Mouse (Mus musculus) brain, embryonic 14.5 days (tissue): ENCODE measurements at regions not wholly inside any gene's neighbourhood (a gene's known extent, or its start where the extent isn't known, plus 50 kb on each side); places are given as distances from the start of the nearest gene placed in this dataset.

Experiments used
- DNase-seq: peaks from one replicate; pipeline ENCODE4 v3.0.0-alpha.2; 2011; ENCODE audit warnings: low read depth
- CTCF ChIP-seq: fragments of 200-500 bp; IDR thresholded peaks from 2 replicates; pipeline ENCODE4 v1.5.1; 2012; ENCODE audit warnings: inconsistent platforms, mild to moderate bottlenecking, moderate library complexity, borderline replicate concordance; ENCODE audit not compliant: insufficient read depth, insufficient read length; ENCODE audit errors: extremely low read depth
- POLR2A ChIP-seq: fragments of 200-500 bp; IDR thresholded peaks from 2 replicates; pipeline ENCODE4 v1.6.1; 2012; ENCODE audit warnings: mild to moderate bottlenecking, inconsistent platforms, borderline replicate concordance; ENCODE audit not compliant: poor library complexity, insufficient read depth, insufficient read length, severe bottlenecking; ENCODE audit errors: extremely low read depth

DNA sequence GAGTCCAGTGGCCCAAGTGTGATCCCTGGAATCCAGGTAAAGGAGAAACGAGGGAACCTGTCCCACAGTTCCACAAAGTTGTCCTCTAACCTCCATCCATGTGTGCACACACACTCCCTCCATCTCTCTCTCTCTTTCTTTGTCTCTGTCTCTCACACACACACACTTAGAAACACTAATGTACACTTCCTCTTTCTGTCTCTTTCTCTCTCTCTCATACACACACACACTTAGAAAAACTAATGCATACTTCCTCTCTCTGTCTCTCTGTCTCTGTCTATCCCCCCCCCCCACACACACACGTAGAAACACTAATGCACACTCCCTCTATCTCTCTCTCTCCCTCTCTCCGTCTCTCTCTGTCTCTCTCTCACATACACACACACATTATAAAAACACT is 61.2 kb upstream of the Bmp2k start:
- TF ChIP-seq POLR2A (no peak), CTCF (no peak)
- no peak for DNase-seq

DNA sequence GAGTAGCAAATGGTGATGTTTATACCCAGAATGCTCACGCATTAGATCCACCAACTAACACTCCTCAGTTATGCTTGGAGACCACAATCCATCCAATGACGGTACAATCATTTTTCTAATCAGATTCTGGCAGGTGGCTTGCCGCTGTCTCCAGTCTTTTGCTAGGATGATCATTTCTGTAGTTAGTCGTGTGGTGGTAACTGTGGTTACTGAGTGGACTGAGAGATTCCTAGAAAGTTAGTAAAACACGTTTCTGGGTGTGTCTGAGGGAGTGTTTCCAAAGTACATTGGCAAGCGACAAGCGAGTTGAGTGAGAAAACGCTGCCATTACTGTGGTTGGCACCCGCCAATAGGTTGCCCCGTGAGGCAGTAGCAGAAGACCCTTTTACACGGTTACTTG is 58.8 kb upstream of the Bmp2k start:
- TF ChIP-seq POLR2A (no peak), CTCF (no peak)

DNA sequence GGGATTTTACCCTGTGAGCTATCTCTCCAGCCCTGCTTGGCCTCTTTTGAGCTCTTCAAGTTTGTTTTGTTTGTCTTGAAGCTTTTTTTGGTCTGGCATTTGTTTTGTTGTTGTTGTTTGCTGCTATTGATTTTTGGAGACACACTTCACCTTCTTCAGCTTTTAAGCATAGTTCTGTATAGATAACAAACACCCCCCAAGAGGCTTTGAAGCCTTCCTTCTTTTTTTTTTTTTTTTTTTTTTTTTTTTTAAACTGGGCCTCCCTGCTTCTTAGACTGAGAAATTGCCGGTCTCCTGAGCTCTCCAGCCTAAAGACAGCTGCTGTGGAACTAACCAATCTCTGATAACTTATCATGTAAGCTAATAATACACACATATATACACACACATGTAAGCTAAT is 58.2 kb upstream of the Bmp2k start:
- DNase-seq: no peak
- TF ChIP-seq CTCF: no peak
- TF ChIP-seq POLR2A: no peak

More for the DNA sequence above, 58.8 kb upstream of the Bmp2k start:
- DNase-seq: no peak

DNA sequence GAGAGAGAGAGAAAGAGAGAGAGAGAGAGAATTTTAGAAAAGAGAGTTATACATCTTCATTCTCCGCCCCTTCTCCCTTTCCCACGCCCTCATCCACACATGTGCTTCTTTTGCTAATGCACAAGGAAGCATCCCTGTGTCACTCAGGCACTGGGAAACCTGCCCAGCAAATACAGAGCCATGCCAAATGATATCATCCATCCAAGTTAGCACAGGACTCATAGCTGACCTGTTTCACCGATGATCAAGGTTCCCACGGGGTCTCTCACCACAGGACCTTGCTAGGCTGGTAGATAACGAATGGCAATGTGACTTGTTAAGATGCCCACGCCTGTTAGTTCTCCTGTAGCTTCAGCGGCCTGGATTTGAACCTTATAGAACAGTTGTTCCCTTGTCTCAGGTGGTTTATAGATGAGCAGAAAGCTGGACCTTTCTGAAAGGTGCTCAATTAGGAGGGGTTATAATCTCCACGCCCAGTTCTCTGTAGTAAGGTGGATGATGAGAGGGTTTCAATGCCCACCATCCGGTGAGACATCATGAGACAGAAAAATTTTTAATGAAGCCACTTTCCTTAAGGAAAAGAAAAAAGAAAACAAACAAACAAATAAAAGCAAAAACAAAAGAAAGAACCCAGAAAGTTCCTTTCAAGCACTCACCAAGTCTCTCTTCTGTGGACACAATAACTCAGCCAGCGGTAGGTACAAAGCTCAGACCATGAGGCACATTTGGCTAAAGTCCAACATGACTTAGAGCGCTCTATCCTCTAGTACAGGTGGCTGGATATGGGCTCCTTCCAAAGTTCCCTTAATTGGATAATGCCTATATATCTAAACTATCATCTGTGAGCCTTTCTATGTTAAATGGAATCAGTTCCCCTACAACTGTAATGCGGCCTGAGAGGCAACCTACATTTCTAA is 57.1 kb upstream of the Bmp2k start:
- DNase-seq: peak; percentile 45
- no peak for TF ChIP-seq CTCF
- TF ChIP-seq POLR2A: no peak

DNA sequence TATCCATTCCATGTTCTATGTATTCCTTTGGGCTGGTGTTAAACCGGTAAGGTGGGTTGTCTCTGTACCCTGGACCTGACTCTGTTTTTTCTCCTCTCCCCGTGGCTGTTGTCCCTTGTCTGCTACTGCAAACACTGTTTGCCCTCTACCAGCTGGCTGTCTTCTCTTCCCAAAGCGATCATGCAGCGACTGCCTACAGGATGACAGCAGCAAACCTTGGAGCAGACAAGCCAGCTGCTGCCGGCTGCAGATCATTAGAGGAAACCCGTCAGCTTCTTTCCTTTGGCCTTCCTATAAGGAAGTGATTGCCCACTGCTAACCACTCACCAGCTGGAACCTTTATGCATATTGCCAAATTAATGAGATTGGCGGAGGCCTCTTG is 56.4 kb upstream of the Bmp2k start:
- DNase-seq: peak; percentile 78
- TF ChIP-seq POLR2A (no peak), CTCF (no peak)

DNA sequence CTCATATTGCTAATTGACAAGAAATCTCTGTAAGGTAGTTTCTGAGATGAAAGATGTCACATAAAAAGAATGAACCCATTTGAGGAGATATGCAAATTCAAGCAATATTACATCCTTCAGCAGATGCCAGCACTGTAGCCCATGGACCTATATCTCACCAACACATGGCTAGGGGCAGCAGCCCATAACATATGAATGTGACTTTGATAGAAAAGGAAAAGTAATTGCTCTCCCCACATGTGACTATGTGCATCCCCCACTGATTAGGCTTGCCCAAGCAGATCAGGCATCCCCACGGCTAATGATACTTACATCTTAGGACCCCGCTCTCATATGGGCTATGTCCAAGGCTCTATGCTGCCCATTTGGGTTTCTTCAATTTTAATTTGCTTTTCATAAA is 56.0 kb upstream of the Bmp2k start:
- DNase-seq: no peak
- no peak for TF ChIP-seq POLR2A
- TF ChIP-seq CTCF: no peak
